Mouse (Mus musculus) heart, adult 2 months (tissue): ENCODE measurements around the gene Slc28a1. TPM values are rescaled to one million over a fixed set of nuclear protein-coding genes. Genes with fewer than 3 reads are reported as not detected.
"Not testable (repeated sequence)": the region's sequence is repeated elsewhere in the genome, so short reads cannot be mapped to it uniquely, and the experiment has no call there.

Experiments
- DNase-seq, 2 experiments: peaks; one replicate each; pipeline ENCODE4 v3.0.0; 2021
- H3K27ac ChIP-seq: fragments of 200-600 bp; 2 replicates; pipeline ENCODE4 v1.8.1; 2022
- H3K27me3 ChIP-seq: fragments of 200-500 bp; 2 replicates; pipeline ENCODE4 v1.6.1; 2012; ENCODE audit warnings: mild to moderate bottlenecking, low read length, inconsistent platforms, mixed read lengths; ENCODE audit not compliant: control insufficient read depth, insufficient read depth
- H3K36me3 ChIP-seq: fragments of 200-500 bp; 2 replicates; pipeline ENCODE4 v1.6.1; 2012; ENCODE audit warnings: low read length, inconsistent platforms; ENCODE audit not compliant: control insufficient read depth, insufficient read depth
- H3K4me1 ChIP-seq: fragments of 200-500 bp; 2 replicates; pipeline ENCODE4 v1.6.1; 2011; ENCODE audit warnings: low read length; ENCODE audit not compliant: control insufficient read depth, insufficient read depth
- H3K4me3 ChIP-seq: fragments of 200-600 bp; 2 replicates; pipeline ENCODE4 v1.8.1; 2022
- H3K79me2 ChIP-seq: fragments of 200-500 bp; replicated peaks from 2 replicates; pipeline ENCODE4 v1.6.1; 2012; ENCODE audit warnings: mild to moderate bottlenecking, inconsistent platforms, low read length, moderate library complexity, mixed read lengths; ENCODE audit not compliant: control insufficient read depth, insufficient read depth
- H3K9ac ChIP-seq: fragments of 200-500 bp; 2 replicates; pipeline ENCODE4 v1.6.1; 2012; ENCODE audit warnings: low read depth, mild to moderate bottlenecking, control low read depth, inconsistent platforms, low read length, mixed read lengths
- CTCF ChIP-seq: fragments of 200-600 bp; IDR thresholded peaks from 2 replicates; pipeline ENCODE4 v1.8.1; 2022; ENCODE audit warnings: antibody characterized with exemption, mild to moderate bottlenecking, moderate library complexity
- EP300 ChIP-seq: fragments of 200-500 bp; IDR thresholded peaks from 2 replicates; pipeline ENCODE4 v1.6.1; 2011; ENCODE audit warnings: low read depth, low read length, control low read depth; ENCODE audit not compliant: insufficient read depth
- POLR2A ChIP-seq: fragments of 200-500 bp; IDR thresholded peaks from 2 replicates; pipeline ENCODE4 v1.6.1; 2011; ENCODE audit warnings: mild to moderate bottlenecking, low read depth, low read length, control low read depth; ENCODE audit not compliant: insufficient read depth
- WGBS: fragments of 180-500 bp; shearing (Covaris S2); methylation state at CpG from one replicate; pipeline ENCODE4 v1.1.7; 2018; 5-methylcytosine and 5-hydroxymethylcytosine counted together
- intact Hi-C: fragments of 180-260 bp; cut with DNase I; formaldehyde crosslinking; loops from one replicate; pipeline ENCODE4 v1.15.1; 2025
- polyA plus RNA-seq: library from polyadenylated mRNA; depleted of rRNA; stranded (reverse); fragments of >200 nt; gene quantifications from 2 replicates; pipeline ENCODE4 v1.2.3, GENCODE M21; 2012
- total RNA-seq, 2 experiments: library from RNA; stranded (reverse); gene quantifications; 2 replicates each; pipeline ENCODE4 v1.2.3; 2021

Gene Slc28a1
- total and polyA plus RNA-seq, 3 experiments, result 0.08 to 0.20 (median 0.18) TPM

DNA sequence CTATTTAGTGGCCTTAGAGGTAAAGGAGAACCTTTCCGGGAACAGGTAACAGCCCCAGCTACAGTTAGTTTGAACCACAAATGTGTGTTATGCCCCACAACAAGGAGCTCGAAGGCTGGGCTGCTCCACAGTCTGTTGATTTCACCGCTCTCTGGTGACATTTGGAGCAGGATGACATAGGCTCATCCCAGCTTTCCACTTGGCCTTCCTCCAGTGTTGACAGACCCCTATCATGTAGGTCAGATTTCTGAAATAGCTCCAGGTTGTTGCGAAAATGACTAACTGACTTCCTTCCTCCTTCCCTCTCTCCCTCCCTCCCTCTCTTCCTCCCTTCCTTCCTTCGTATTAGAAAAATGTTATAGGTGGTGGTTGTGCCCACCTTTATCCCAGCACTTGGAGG lies 84.5 kb downstream of the Slc28a1 start:
- TF ChIP-seq EP300, result no peak
- no peak for TF ChIP-seq CTCF
- no peak for TF ChIP-seq POLR2A
- intact Hi-C loops, result no loop called here
- Histone ChIP-seq H3K4me3 (no peak overlapping the region), H3K79me2 (no peaks in the 10 kb centered on the region), H3K27ac (no peak overlapping the region), H3K36me3 (no peaks in the 10 kb centered on the region), H3K4me1 (no peaks in the 10 kb centered on the region), H3K9ac (no peak overlapping the region), H3K27me3 (no peaks in the 10 kb centered on the region)
- DNase-seq, result no peak
- 41% methylated on average over 5 of the region's 5 CpGs for WGBS

DNA sequence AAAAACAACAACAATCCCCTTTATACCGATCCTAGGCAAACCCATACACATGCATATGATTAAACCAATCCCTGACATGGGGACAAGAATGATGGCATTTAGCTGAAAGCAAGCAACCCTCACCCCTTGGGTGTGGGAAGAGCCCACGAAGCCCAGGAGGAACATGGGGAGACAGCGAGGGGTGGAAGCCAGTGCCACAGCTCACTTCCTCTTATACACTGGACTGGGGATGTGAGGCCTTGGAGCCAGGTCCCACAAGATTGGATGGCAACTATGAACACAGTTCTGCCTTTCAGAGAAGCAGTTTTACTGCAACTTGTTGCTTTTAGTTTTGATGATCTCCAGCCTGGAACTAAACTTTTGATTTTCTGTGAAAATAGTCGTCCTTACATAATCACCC lies 85.2 kb downstream of the Slc28a1 start:
- no peaks in the 10 kb centered on the region for H3K36me3 ChIP-seq
- WGBS, result 44% methylated on average over 4 of the region's 4 CpGs
- no peak for DNase-seq
- H3K79me2 ChIP-seq, result no peaks in the 10 kb centered on the region
- no peaks in the 10 kb centered on the region for H3K27me3 ChIP-seq
- H3K4me1 ChIP-seq, result no peaks in the 10 kb centered on the region
- H3K9ac ChIP-seq, result no peak overlapping the region
- no peak overlapping the region for H3K4me3 ChIP-seq
- H3K27ac ChIP-seq, result no peak overlapping the region
- intact Hi-C loops, result no loop called here
- TF ChIP-seq EP300, result no peak
- TF ChIP-seq CTCF, result no peak
- TF ChIP-seq POLR2A, result no peak

DNA sequence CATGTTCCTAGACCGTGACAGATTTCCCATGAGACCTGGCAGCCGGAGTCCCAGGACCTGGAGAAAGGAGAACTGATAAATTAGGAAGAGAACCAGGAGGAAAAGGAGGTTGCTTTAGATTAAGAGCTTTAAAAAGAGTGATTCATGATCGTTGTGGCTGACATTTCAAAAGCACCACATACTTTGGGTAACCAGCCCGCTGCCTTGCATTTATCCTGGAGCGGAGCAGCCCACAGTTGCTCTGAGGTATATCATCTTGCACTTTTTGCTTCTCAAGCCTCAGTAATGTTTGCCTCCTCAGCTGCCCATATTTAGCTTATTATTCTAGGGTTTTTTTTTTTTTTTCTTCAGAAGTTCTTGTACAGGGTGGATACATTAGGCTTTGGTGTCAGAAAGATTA lies 87.8 kb downstream of the Slc28a1 start:
- 68% methylated on average over 5 of the region's 5 CpGs for WGBS

DNA sequence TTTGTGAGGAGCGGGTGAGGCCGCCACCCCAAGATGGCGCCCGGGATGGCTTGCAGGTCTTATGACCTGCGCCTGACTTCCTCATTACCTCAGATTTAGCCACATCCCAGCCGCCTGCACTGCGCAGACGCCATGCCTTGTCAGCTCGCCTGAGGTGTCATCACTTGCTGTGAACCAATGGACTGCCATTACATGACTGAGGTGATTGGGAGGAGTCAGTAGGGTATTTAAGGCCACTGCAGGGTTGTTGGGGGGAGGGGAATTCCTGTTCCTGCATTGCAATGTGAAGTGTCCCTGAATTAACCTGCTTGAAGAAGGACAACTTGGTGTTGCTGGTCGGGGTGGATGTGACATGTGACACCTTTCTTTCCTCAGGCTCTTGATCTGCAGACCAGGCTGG lies 89.0 kb downstream of the Slc28a1 start:
- H3K9ac ChIP-seq, intact Hi-C loops, H3K27me3 ChIP-seq, H3K4me3 ChIP-seq, DNase-seq, H3K27ac ChIP-seq, H3K79me2 ChIP-seq, H3K36me3 ChIP-seq, H3K4me1 ChIP-seq: not testable (repeated sequence)
- WGBS, result 88% methylated on average over 10 of the region's 10 CpGs

More for the DNA sequence above, 87.8 kb downstream of the Slc28a1 start:
- Histone ChIP-seq H3K9ac (no peak overlapping the region), H3K4me1 (no peaks in the 10 kb centered on the region), H3K79me2 (no peaks in the 10 kb centered on the region), H3K4me3 (no peak overlapping the region), H3K27ac (no peak overlapping the region), H3K27me3 (no peaks in the 10 kb centered on the region), H3K36me3 (no peaks in the 10 kb centered on the region)
- intact Hi-C loops, result no loop called here
- no peak for TF ChIP-seq EP300
- TF ChIP-seq POLR2A, result no peak
- TF ChIP-seq CTCF, result no peak
- DNase-seq, result no peak

DNA sequence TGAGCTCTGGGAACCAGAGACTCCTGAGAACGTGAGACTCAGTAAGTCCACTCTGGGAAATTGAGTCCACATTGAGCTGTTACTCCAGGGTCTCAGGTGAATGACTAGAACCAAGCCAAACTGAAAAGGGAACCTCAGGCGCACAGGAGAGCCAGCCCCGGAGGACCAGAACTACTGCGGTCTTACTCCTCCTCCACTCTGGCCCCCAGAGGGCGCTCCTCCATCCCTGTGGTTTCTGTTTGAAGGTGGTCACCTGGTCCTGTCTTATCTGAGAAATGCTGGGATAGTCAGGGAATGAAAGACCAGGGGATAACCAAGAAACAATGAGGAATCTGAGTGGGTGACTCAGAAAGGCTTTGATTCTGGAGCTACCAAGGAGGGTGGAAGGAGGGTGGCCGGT lies 94.3 kb downstream of the Slc28a1 start:
- intact Hi-C loops, result loop anchor here (1.0 to 2.0 kb wide), 2 partner anchors 42 to 127 kb away; no protein-coding TSS in a partner anchor
- Histone ChIP-seq H3K4me1 (peaks cover 6% of the 10 kb centered on the region), H3K27me3 (no peaks in the 10 kb centered on the region), H3K4me3 (no peak overlapping the region), H3K79me2 (no peaks in the 10 kb centered on the region), H3K9ac (no peak overlapping the region), H3K36me3 (no peaks in the 10 kb centered on the region), H3K27ac (no peak overlapping the region)
- 31% methylated on average over 6 of the region's 6 CpGs for WGBS
- TF ChIP-seq POLR2A, result no peak
- TF ChIP-seq EP300, result 0 out of 2 replicates have a peak, but pooled peaks have one; percentile 31
- TF ChIP-seq CTCF, result peak; percentile 95
- DNase-seq, result peak; percentile 67 to 81

DNA sequence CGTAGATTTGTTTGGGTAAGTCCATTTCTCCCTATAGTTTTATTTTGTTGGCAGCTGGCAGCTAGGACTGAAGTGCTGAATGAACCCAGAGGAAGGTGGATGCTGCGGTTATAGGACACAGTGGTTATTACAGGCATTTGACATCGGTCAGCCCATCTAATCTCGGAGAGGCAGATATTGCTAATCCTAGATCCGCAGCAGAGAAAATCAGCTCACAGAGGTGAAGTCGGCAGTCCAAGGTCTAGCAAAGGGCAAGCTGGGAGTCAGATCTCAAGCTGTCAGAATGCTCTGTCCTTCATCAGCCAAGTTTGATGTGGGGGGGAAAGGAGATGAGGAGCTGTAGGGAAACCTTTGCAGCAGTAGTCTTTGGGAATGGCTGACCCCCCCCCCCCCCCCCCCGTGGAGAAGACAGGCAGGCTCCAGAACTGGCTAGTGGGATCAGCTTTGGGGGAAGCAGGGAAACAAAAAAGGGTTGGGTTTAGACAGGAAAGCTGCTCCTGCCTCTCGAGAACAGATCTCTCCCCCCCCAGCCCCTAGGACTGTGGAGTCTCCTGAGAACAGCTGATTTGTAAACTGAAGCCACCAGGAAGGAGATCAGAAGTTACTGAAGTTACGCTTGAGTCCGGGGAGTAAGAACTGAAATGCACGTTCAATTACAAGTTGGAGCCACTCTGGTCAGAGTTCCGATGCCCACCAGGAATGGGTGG lies 95.5 kb downstream of the Slc28a1 start:
- intact Hi-C loops, result loop anchor here (1.0 to 5.0 kb wide), 4 partner anchors 43 to 218 kb away; partner anchors contain the start of gene Zfp592
- no peak for TF ChIP-seq EP300
- TF ChIP-seq CTCF, result no peak
- no peak for TF ChIP-seq POLR2A
- Histone ChIP-seq H3K4me1 (peaks cover 6% of the 10 kb centered on the region), H3K9ac (no peak overlapping the region), H3K36me3 (no peaks in the 10 kb centered on the region), H3K27me3 (no peaks in the 10 kb centered on the region), H3K4me3 (no peak overlapping the region), H3K79me2 (no peaks in the 10 kb centered on the region), H3K27ac (no peak overlapping the region)
- 56% methylated on average over 12 of the region's 12 CpGs for WGBS
- DNase-seq, result no peak
